Mouse (Mus musculus): Measurements from ENCODE around the gene Tmem248. TPM values are rescaled to one million over a fixed set of nuclear protein-coding genes. Genes with fewer than 3 reads are reported as not detected.

Tmem248 gene
- total and polyA plus RNA-seq, 2 experiments from 2014 or later: 31.6 to 46.9 TPM

GRCm38 (mm10) chr5:130239856-130240255 is 23.0 kb downstream of the Tmem248 start:
- TF ChIP-seq CTCF (IDR thresholded peaks at IDR 0.05): no peak
- H3K36me3 ChIP-seq (ENCODE audit: insufficient read depth, low read length): peaks cover 59% of the 10 kb centered on the region
- 98% methylated on average over 2 of the region's 2 CpGs for WGBS

DNA sequence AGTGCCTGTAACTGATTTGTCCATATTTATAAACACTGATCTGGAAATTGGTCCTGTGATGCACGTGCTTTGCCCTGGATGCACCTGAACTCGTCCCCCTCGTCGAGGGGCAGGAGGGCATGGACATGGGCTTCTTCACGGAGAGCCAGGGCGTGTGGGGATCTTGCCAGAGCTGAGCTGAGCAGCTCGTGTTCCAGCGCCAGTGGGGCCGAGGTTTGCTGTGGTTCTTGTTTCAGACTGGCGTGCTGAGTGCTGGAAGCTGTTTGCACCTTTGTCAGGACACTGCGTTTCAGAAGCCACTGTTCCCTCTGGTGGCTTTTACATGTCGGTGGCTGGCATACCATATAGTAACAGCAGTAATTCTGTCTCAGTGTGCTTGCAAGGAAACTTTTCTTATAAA is 24.5 kb downstream of the Tmem248 start:
- Histone ChIP-seq H3K9me3 (ENCODE audit: low read length) (no peaks in the 10 kb centered on the region), H3K27ac (ENCODE audit: low read depth, low read length) (no peak overlapping the region), H3K27me3 (ENCODE audit: insufficient read depth, low read length) (no peaks in the 10 kb centered on the region), H3K9ac (replicated peaks; ENCODE audit: low read length, poor library complexity, severe bottlenecking) (no peak overlapping the region), H3K36me3 (ENCODE audit: insufficient read depth, low read length) (peaks cover 60% of the 10 kb centered on the region), H3K4me1 (ENCODE audit: insufficient read depth, low read length) (no peaks in the 10 kb centered on the region), H3K4me2 (ENCODE audit: low read depth, low read length, poor library complexity, severe bottlenecking) (no peak overlapping the region), H3K4me3 (ENCODE audit: low read depth, low read length) (no peak overlapping the region)
- ATAC-seq (ENCODE audit: low FRiP score) (no peak), DNase-seq (ENCODE audit: low spot score) (no peak)
- TF ChIP-seq CTCF (IDR thresholded peaks at IDR 0.05): no peak
- 90% methylated on average over 12 of the region's 12 CpGs for WGBS

More at GRCm38 (mm10) chr5:130239856-130240255, 23.0 kb downstream of the Tmem248 start:
- no peak overlapping the region for H3K9ac ChIP-seq (replicated peaks; ENCODE audit: low read length, poor library complexity, severe bottlenecking)
- H3K4me1 ChIP-seq (ENCODE audit: insufficient read depth, low read length): no peaks in the 10 kb centered on the region
- no peak overlapping the region for H3K4me2 ChIP-seq (ENCODE audit: low read depth, low read length, poor library complexity, severe bottlenecking)
- H3K9me3 ChIP-seq (ENCODE audit: low read length): no peaks in the 10 kb centered on the region
- ATAC-seq (ENCODE audit: low FRiP score) (no peak), DNase-seq (ENCODE audit: low spot score) (no peak)
- no peak overlapping the region for H3K4me3 ChIP-seq (ENCODE audit: low read depth, low read length)
- H3K27me3 ChIP-seq (ENCODE audit: insufficient read depth, low read length): no peaks in the 10 kb centered on the region
- H3K27ac ChIP-seq (ENCODE audit: low read depth, low read length): no peak overlapping the region

GRCm38 (mm10) chr5:130247823-130248222 is 30.9 kb downstream of the Tmem248 start:
- no peak overlapping the region for H3K4me3 ChIP-seq (ENCODE audit: low read depth, low read length)
- no peak overlapping the region for H3K27ac ChIP-seq (ENCODE audit: low read depth, low read length)
- peaks cover 69% of the 10 kb centered on the region for H3K36me3 ChIP-seq (ENCODE audit: insufficient read depth, low read length)
- H3K9me3 ChIP-seq (ENCODE audit: low read length): no peaks in the 10 kb centered on the region
- no peaks in the 10 kb centered on the region for H3K4me1 ChIP-seq (ENCODE audit: insufficient read depth, low read length)
- WGBS: 87% methylated on average over 5 of the region's 5 CpGs
- DNase-seq (ENCODE audit: low spot score) (no peak), ATAC-seq (ENCODE audit: low FRiP score) (no peak)
- no peak for TF ChIP-seq CTCF (IDR thresholded peaks at IDR 0.05)
- H3K4me2 ChIP-seq (ENCODE audit: low read depth, low read length, poor library complexity, severe bottlenecking): no peak overlapping the region
- no peak overlapping the region for H3K9ac ChIP-seq (replicated peaks; ENCODE audit: low read length, poor library complexity, severe bottlenecking)
- no peaks in the 10 kb centered on the region for H3K27me3 ChIP-seq (ENCODE audit: insufficient read depth, low read length)

DNA sequence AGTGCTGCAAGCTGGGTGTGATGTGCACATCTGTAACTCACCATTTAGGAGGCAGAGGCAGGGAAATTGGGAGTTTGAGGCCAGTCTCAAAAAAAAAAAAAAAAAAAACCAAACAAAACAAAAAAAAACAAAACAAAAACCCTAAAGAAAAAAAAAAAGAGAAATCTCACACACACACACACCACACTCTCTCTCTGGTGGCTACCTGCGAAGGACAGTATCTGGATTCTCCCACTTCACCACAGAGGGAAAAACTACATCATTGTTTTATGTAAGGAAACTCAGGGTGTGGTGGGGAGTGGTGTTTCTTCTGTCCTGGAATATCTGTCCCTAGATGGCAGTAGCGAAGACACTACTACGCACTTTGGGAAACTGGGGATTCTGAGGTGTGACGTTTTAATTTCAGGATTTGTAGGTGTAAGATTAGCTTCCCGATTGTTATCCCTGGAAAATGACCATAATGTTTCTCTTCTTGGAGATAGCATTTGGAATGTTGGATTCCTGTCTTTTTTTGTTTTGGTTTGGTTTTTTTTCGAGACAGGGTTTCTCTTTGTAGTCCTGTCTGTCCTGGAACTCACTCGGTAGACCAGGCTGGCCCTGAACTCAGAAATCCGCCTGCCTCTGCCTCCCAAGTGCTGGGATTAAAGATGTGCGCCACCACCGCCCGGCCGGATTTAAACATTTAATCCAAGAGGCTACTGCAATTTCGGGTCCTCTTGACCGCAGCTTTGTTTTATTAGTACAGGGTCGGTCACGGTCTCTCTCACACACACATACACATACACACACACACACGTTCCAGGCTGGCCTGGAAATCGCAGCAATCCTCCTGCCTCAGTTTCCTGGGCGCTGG is 37.5 kb downstream of the Tmem248 start:
- Histone ChIP-seq H3K27me3 (ENCODE audit: insufficient read depth, low read length) (no peaks in the 10 kb centered on the region), H3K36me3 (ENCODE audit: insufficient read depth, low read length) (peaks cover 27% of the 10 kb centered on the region), H3K4me2 (ENCODE audit: low read depth, low read length, poor library complexity, severe bottlenecking) (peak overlapping the region; percentile 64), H3K4me3 (ENCODE audit: low read depth, low read length) (peak overlapping the region; percentile 73), H3K9me3 (ENCODE audit: low read length) (no peaks in the 10 kb centered on the region), H3K4me1 (ENCODE audit: insufficient read depth, low read length) (no peaks in the 10 kb centered on the region), H3K9ac (replicated peaks; ENCODE audit: low read length, poor library complexity, severe bottlenecking) (peak overlapping the region; percentile 81), H3K27ac (ENCODE audit: low read depth, low read length) (peak overlapping the region; percentile 85)
- TF ChIP-seq CTCF (IDR thresholded peaks at IDR 0.05): peak; percentile 58
- WGBS: 18% methylated on average over 19 of the region's 19 CpGs
- peak; percentile 44 for DNase-seq (ENCODE audit: low spot score)
- ATAC-seq (ENCODE audit: low FRiP score): no peak; the same call in 1 of the 2 replicates

GRCm38 (mm10) chr5:130255017-130255720 is 38.3 kb downstream of the Tmem248 start, which contains the start of the genes Sbds and Tyw1:
Gene Sbds (minus strand): TSS chr5:130255530.
Gene Tyw1 (plus strand): TSS chr5:130255619.
- H3K4me1 ChIP-seq (ENCODE audit: insufficient read depth, low read length): no peaks in the 10 kb centered on the region
- WGBS: under 1% methylated on average over 52 of the region's 52 CpGs
- DNase-seq (ENCODE audit: low spot score): peak; percentile 100
- no peaks in the 10 kb centered on the region for H3K9me3 ChIP-seq (ENCODE audit: low read length)
- TF ChIP-seq CTCF (IDR thresholded peaks at IDR 0.05): peak; percentile 27
- H3K4me3 ChIP-seq (ENCODE audit: low read depth, low read length): peak within 1 kb of the TSS; percentile 73
- H3K27me3 ChIP-seq (ENCODE audit: insufficient read depth, low read length): no peaks in the 10 kb centered on the region
- H3K27ac ChIP-seq (ENCODE audit: low read depth, low read length): peak within 1 kb of the TSS; percentile 85
- H3K36me3 ChIP-seq (ENCODE audit: insufficient read depth, low read length): peaks cover 22% of the 10 kb centered on the region
- H3K4me2 ChIP-seq (ENCODE audit: low read depth, low read length, poor library complexity, severe bottlenecking): peak within 1 kb of the TSS; percentile 69
- peak within 1 kb of the TSS; percentile 81 for H3K9ac ChIP-seq (replicated peaks; ENCODE audit: low read length, poor library complexity, severe bottlenecking)
- ATAC-seq (ENCODE audit: low FRiP score): peak; percentile 90
